Mouse (Mus musculus) MEL (cell line): ENCODE results near the gene Spns2. TPM values are rescaled to one million over a fixed set of nuclear protein-coding genes. Genes with fewer than 3 reads are reported as not detected.

Experiments
- DNase-seq: peaks from one replicate; pipeline ENCODE4 v3.0.0; 2011; ENCODE audit warnings: low read depth, low spot score
- H3K27ac ChIP-seq: 2 replicates; pipeline ENCODE4 v1.5.1; 2012; ENCODE audit warnings: low read depth, mild to moderate bottlenecking, control low read depth, low read length, moderate library complexity; ENCODE audit not compliant: control insufficient read depth
- H3K27me3 ChIP-seq, 2 experiments: fragments of 150-350 bp in 1 of 2; sonication (generic) in 1 of 2; 2 replicates each; pipeline ENCODE4 v1.6.1; 2012; ENCODE audit warnings: low read length in 2 of 2, mild to moderate bottlenecking in 2 of 2, improper control_type of control experiment in 1 of 2, moderate library complexity in 1 of 2; ENCODE audit not compliant: insufficient read depth in 2 of 2, control insufficient read depth in 1 of 2
- H3K36me3 ChIP-seq, 2 experiments: 2 replicates each; pipeline ENCODE4 v1.6.1; 2012 to 2014; ENCODE audit warnings: low read length in 2 of 2, improper control_type of control experiment in 1 of 2, inconsistent platforms in 1 of 2, mild to moderate bottlenecking in 1 of 2; ENCODE audit not compliant: insufficient read depth in 2 of 2, control insufficient read depth in 1 of 2
- H3K4me1 ChIP-seq, 2 experiments: fragments of 150-350 bp in 1 of 2; sonication (generic) in 1 of 2; 2 replicates each; pipeline ENCODE4 v1.6.1; 2012; ENCODE audit warnings: low read length in 2 of 2, improper control_type of control experiment in 1 of 2, mild to moderate bottlenecking in 1 of 2; ENCODE audit not compliant: insufficient read depth in 2 of 2, control insufficient read depth in 1 of 2
- H3K4me3 ChIP-seq, 2 experiments: fragments of 150-350 bp in 1 of 2; sonication (generic) in 1 of 2; 2 replicates each; pipeline ENCODE4 v1.5.1; 2012; ENCODE audit warnings: low read depth in 2 of 2, low read length in 2 of 2, mild to moderate bottlenecking in 2 of 2, moderate library complexity in 2 of 2, control low read depth in 1 of 2, improper control_type of control experiment in 1 of 2; ENCODE audit not compliant: control insufficient read depth in 1 of 2, insufficient read depth in 1 of 2
- H3K79me2 ChIP-seq: 2 replicates; pipeline ENCODE4 v1.6.1; 2012; ENCODE audit warnings: mild to moderate bottlenecking, low read length, moderate library complexity; ENCODE audit not compliant: control insufficient read depth, poor library complexity, insufficient read depth
- H3K9ac ChIP-seq: 2 replicates; pipeline ENCODE4 v1.6.1; 2012; ENCODE audit warnings: low read depth, mild to moderate bottlenecking, control low read depth, low read length, moderate library complexity; ENCODE audit not compliant: control insufficient read depth, poor library complexity, severe bottlenecking
- H3K9me3 ChIP-seq: fragments of 150-350 bp; sonication (generic); replicated peaks from 2 replicates; pipeline ENCODE4 v1.6.1; 2012; ENCODE audit warnings: mild to moderate bottlenecking, low read length, improper control_type of control experiment, moderate library complexity; ENCODE audit not compliant: insufficient read depth
- CHD2 ChIP-seq: IDR thresholded peaks from 2 replicates; pipeline ENCODE4 v1.6.1; 2011; ENCODE audit warnings: low read length, improper control_type of control experiment
- CTCF ChIP-seq, 3 experiments: IDR thresholded peaks in 2 of 3; conservative IDR thresholded peaks in 1 of 3; 2 replicates each; pipeline ENCODE4 v1.5.1; 2011 to 2012; ENCODE audit warnings: low read length in 3 of 3, low read depth in 2 of 3, mild to moderate bottlenecking in 2 of 3, improper control_type of control experiment in 1 of 3, inconsistent platforms in 1 of 3, mixed read lengths in 1 of 3, moderate library complexity in 1 of 3; ENCODE audit not compliant: control insufficient read depth in 1 of 3, insufficient read depth in 1 of 3, poor library complexity in 1 of 3, severe bottlenecking in 1 of 3
- ELF1 ChIP-seq: IDR thresholded peaks from 2 replicates; pipeline ENCODE4 v1.6.1; 2014; ENCODE audit warnings: low read depth, mild to moderate bottlenecking, inconsistent platforms, low read length, improper control_type of control experiment, moderate library complexity
- GABPA ChIP-seq: IDR thresholded peaks from 2 replicates; pipeline ENCODE4 v1.6.1; 2012; ENCODE audit warnings: low read depth, mild to moderate bottlenecking, inconsistent platforms, low read length, improper control_type of control experiment, moderate library complexity
- GATA1 ChIP-seq: IDR thresholded peaks from 2 replicates; pipeline ENCODE4 v1.6.1; 2011; ENCODE audit warnings: low read depth, low read length, improper control_type of control experiment
- HCFC1 ChIP-seq: IDR thresholded peaks from 2 replicates; pipeline ENCODE4 v1.6.1; 2012; ENCODE audit warnings: low read depth, mild to moderate bottlenecking, inconsistent platforms, low read length, improper control_type of control experiment, moderate library complexity
- JUND ChIP-seq: IDR thresholded peaks from 2 replicates; pipeline ENCODE4 v1.6.1; 2011; ENCODE audit warnings: low read depth, mild to moderate bottlenecking, improper control_type of control experiment, low read length
- KAT2A ChIP-seq: conservative IDR thresholded peaks from 2 replicates; pipeline ENCODE4 v1.6.1; 2012; ENCODE audit warnings: low read depth, low read length, improper control_type of control experiment, inconsistent platforms
- MAFK ChIP-seq: IDR thresholded peaks from 2 replicates; pipeline ENCODE4 v1.6.1; 2011; ENCODE audit warnings: low read depth, mild to moderate bottlenecking, low read length, improper control_type of control experiment, borderline replicate concordance
- MAX ChIP-seq: IDR thresholded peaks from 2 replicates; pipeline ENCODE4 v1.6.1; 2011; ENCODE audit warnings: low read length, improper control_type of control experiment
- MAZ ChIP-seq: IDR thresholded peaks from 2 replicates; pipeline ENCODE4 v1.6.1; 2012; ENCODE audit warnings: low read depth, mild to moderate bottlenecking, inconsistent platforms, low read length, improper control_type of control experiment
- MEF2A ChIP-seq: IDR thresholded peaks from 2 replicates; pipeline ENCODE4 v1.6.1; 2014; ENCODE audit warnings: low read depth, mild to moderate bottlenecking, inconsistent platforms, low read length, improper control_type of control experiment; ENCODE audit not compliant: poor library complexity, insufficient replicate concordance, severe bottlenecking; ENCODE audit errors: extremely low read depth
- MXI1 ChIP-seq: IDR thresholded peaks from 2 replicates; pipeline ENCODE4 v1.6.1; 2011; ENCODE audit warnings: mild to moderate bottlenecking, low read depth, low read length, improper control_type of control experiment
- MYB ChIP-seq: IDR thresholded peaks from 2 replicates; pipeline ENCODE4 v1.6.1; 2011; ENCODE audit warnings: mild to moderate bottlenecking, low read depth, low read length, improper control_type of control experiment
- MYC ChIP-seq: IDR thresholded peaks from 2 replicates; pipeline ENCODE4 v1.6.1; 2011; ENCODE audit warnings: low read depth, mild to moderate bottlenecking, low read length, improper control_type of control experiment, moderate library complexity
- NELFE ChIP-seq: IDR thresholded peaks from 2 replicates; pipeline ENCODE4 v1.6.1; 2011; ENCODE audit warnings: low read depth, low read length, improper control_type of control experiment
- NRF1 ChIP-seq: IDR thresholded peaks from 2 replicates; pipeline ENCODE4 v1.6.1; 2014; ENCODE audit warnings: low read depth, mild to moderate bottlenecking, inconsistent platforms, low read length, improper control_type of control experiment, moderate library complexity; ENCODE audit not compliant: poor library complexity, insufficient read depth, severe bottlenecking
- POLR2A ChIP-seq, 2 experiments: IDR thresholded peaks; 2 replicates each; pipeline ENCODE4 v1.6.1; 2011 to 2012; ENCODE audit warnings: low read length in 2 of 2, mild to moderate bottlenecking in 2 of 2, control low read depth in 1 of 2, improper control_type of control experiment in 1 of 2, low read depth in 1 of 2, moderate library complexity in 1 of 2; ENCODE audit not compliant: control insufficient read depth in 1 of 2, insufficient read depth in 1 of 2, poor library complexity in 1 of 2
- POLR2AphosphoS2 ChIP-seq: IDR thresholded peaks from 2 replicates; pipeline ENCODE4 v1.6.1; 2011; ENCODE audit warnings: low read length, improper control_type of control experiment
- RAD21 ChIP-seq: IDR thresholded peaks from 2 replicates; pipeline ENCODE4 v1.6.1; 2011; ENCODE audit warnings: mild to moderate bottlenecking, low read depth, low read length, improper control_type of control experiment
- SIN3A ChIP-seq: IDR thresholded peaks from 2 replicates; pipeline ENCODE4 v1.6.1; 2012; ENCODE audit warnings: low read length, improper control_type of control experiment, inconsistent platforms
- SMC3 ChIP-seq: IDR thresholded peaks from 2 replicates; pipeline ENCODE4 v1.6.1; 2011; ENCODE audit warnings: low read depth, low read length, improper control_type of control experiment
- TBP ChIP-seq: IDR thresholded peaks from 2 replicates; pipeline ENCODE4 v1.8.0; 2011; ENCODE audit warnings: low read depth, low read length, improper control_type of control experiment
- TCF12 ChIP-seq: IDR thresholded peaks from 2 replicates; pipeline ENCODE4 v1.6.1; 2014; ENCODE audit warnings: low read depth, mild to moderate bottlenecking, inconsistent platforms, low read length, improper control_type of control experiment, moderate library complexity
- UBTF ChIP-seq: IDR thresholded peaks from 2 replicates; pipeline ENCODE4 v1.6.1; 2012; ENCODE audit warnings: low read depth, mild to moderate bottlenecking, inconsistent platforms, low read length, improper control_type of control experiment, moderate library complexity, borderline replicate concordance; ENCODE audit not compliant: insufficient read depth
- USF1 ChIP-seq: IDR thresholded peaks from 2 replicates; pipeline ENCODE4 v1.6.1; 2014; ENCODE audit warnings: low read depth, mild to moderate bottlenecking, inconsistent platforms, low read length, improper control_type of control experiment, moderate library complexity
- ZKSCAN1 ChIP-seq: IDR thresholded peaks from 2 replicates; pipeline ENCODE4 v1.6.1; 2012; ENCODE audit warnings: low read depth, mild to moderate bottlenecking, inconsistent platforms, low read length, improper control_type of control experiment, moderate library complexity
- ZMIZ1 ChIP-seq: IDR thresholded peaks from 2 replicates; pipeline ENCODE4 v1.6.1; 2012; ENCODE audit warnings: low read depth, mild to moderate bottlenecking, inconsistent platforms, low read length, improper control_type of control experiment, moderate library complexity
- polyA plus RNA-seq, 2 experiments: library from polyadenylated mRNA; stranded (reverse) in 1 of 2; unstranded in 1 of 2; fragments of >175 nt in 1 of 2; fragments of >200 nt in 1 of 2; gene quantifications; 2 replicates each; pipeline versions ENCODE4 v1.2.1 to v1.2.4; 2012; ENCODE audit warnings: low replicate concordance in 2 of 2, low read depth in 1 of 2; ENCODE audit not compliant: insufficient read length in 2 of 2, insufficient read depth in 1 of 2, missing spikeins in 1 of 2
- total RNA-seq: library from RNA; depleted of rRNA; stranded (reverse); fragments of 300-350 nt; gene quantifications from 2 replicates; pipeline ENCODE4 v1.2.3, GENCODE M21; 2012

Spns2 gene
- total and polyA plus RNA-seq, 3 experiments: 0.58 to 3.0 TPM; not detected in 1

- Histone ChIP-seq H3K9me3 (no peaks in the 10 kb centered on the region), H3K27me3 (no peaks in the 10 kb centered on the region), H3K27ac (no peak overlapping the region), H3K4me1 (peaks cover 0 to 11% of the 10 kb centered on the region in 2 experiments; a peak in 3 of 4 replicates), H3K9ac (no peak overlapping the region), H3K36me3 (peaks cover 12 to 43% of the 10 kb centered on the region in 2 experiments), H3K79me2 (peaks cover 24% of the 10 kb centered on the region), H3K4me3 (no peak overlapping the region)
- peak; percentile 30 for DNase-seq
- 0 out of 2 replicates have a peak, but pooled peaks have one; percentile 16 for TF ChIP-seq SIN3A
- no peak for TF ChIP-seq NRF1
- TF ChIP-seq MYB: no peak
- no peak for TF ChIP-seq KAT2A
- peak in 2 of 3 experiments; percentile 15 to 29; a peak in 2 of 6 replicates for TF ChIP-seq CTCF (IDR thresholded peaks at IDR 0.05 in 2 of 3, conservative IDR thresholded peaks at IDR 0.05 in 1 of 3; ENCODE audit: control insufficient read depth in 1 of 3, insufficient read depth in 1 of 3, low read depth in 2 of 3, low read length in 3 of 3, poor library complexity in 1 of 3, severe bottlenecking in 1 of 3)
- peak; percentile 24; the same call in 1 of the 2 replicates for TF ChIP-seq SMC3
- peak in 1 of 2 experiments; percentile 44; a peak in 2 of 4 replicates for TF ChIP-seq POLR2A (IDR thresholded peaks at IDR 0.05; ENCODE audit: control insufficient read depth in 1 of 2, insufficient read depth in 1 of 2, low read depth in 1 of 2, low read length in 2 of 2, poor library complexity in 1 of 2)
- TF ChIP-seq, all 39 proteins: peak for 4
These were observed 42.2 kb downstream of the Spns2 start for GRCm38 (mm10) chr11:72447475-72447874.

GRCm38 (mm10) chr11:72446311-72447105 lies 43.2 kb downstream of the Spns2 start:
- Histone ChIP-seq H3K27ac (no peak overlapping the region), H3K9ac (no peak overlapping the region), H3K4me3 (no peak overlapping the region), H3K4me1 (peaks cover 0 to 15% of the 10 kb centered on the region in 2 experiments; a peak in 3 of 4 replicates), H3K79me2 (peaks cover 34% of the 10 kb centered on the region), H3K36me3 (peaks cover 16 to 43% of the 10 kb centered on the region in 2 experiments), H3K27me3 (no peaks in the 10 kb centered on the region), H3K9me3 (no peaks in the 10 kb centered on the region)
- peak; percentile 83 for DNase-seq
- no peak for TF ChIP-seq NRF1
- no peak for TF ChIP-seq JUND
- peak; percentile 63 for TF ChIP-seq GATA1
- TF ChIP-seq SIN3A: 0 out of 2 replicates have a peak, but pooled peaks have one; percentile 35
- TF ChIP-seq MAZ: no peak; the same call in 1 of the 2 replicates
- no peak for TF ChIP-seq ZMIZ1
- TF ChIP-seq MAX: peak; percentile 35; the same call in 1 of the 2 replicates
- no peak for TF ChIP-seq MEF2A
- no peak for TF ChIP-seq MYC
- no peak for TF ChIP-seq TCF12
- TF ChIP-seq MAFK: no peak
- TF ChIP-seq POLR2A (IDR thresholded peaks at IDR 0.05; ENCODE audit: control insufficient read depth in 1 of 2, insufficient read depth in 1 of 2, low read depth in 1 of 2, low read length in 2 of 2, poor library complexity in 1 of 2): no peak; a peak in 1 of 4 replicates
- no peak for TF ChIP-seq GABPA
- TF ChIP-seq MXI1: no peak; the same call in 1 of the 2 replicates
- no peak for TF ChIP-seq USF1
- peak; percentile 82 to 90 (median 84) for TF ChIP-seq CTCF (IDR thresholded peaks at IDR 0.05 in 2 of 3, conservative IDR thresholded peaks at IDR 0.05 in 1 of 3; ENCODE audit: control insufficient read depth in 1 of 3, insufficient read depth in 1 of 3, low read depth in 2 of 3, low read length in 3 of 3, poor library complexity in 1 of 3, severe bottlenecking in 1 of 3)
- no peak; the same call in 1 of the 2 replicates for TF ChIP-seq RAD21
- no peak for TF ChIP-seq ELF1
- TF ChIP-seq HCFC1: 0 out of 2 replicates have a peak, but pooled peaks have one; percentile 59
- no peak for TF ChIP-seq TBP
- no peak for TF ChIP-seq KAT2A
- no peak for TF ChIP-seq CHD2
- TF ChIP-seq UBTF: no peak
- TF ChIP-seq ZKSCAN1: no peak
- no peak for TF ChIP-seq POLR2AphosphoS2
- TF ChIP-seq NELFE: no peak
